Mouse (Mus musculus) bone marrow macrophage, adult 2 months (primary cell): ENCODE measurements around the gene Atp5d.

Experiments
- CTCF ChIP-seq: IDR thresholded peaks from 2 replicates; pipeline ENCODE4 v1.5.1; 2012; ENCODE audit warnings: low read depth, mild to moderate bottlenecking, low read length, moderate library complexity
- POLR2A ChIP-seq: IDR thresholded peaks from 2 replicates; pipeline ENCODE4 v1.6.1; 2012; ENCODE audit warnings: mild to moderate bottlenecking, low read depth, low read length, borderline replicate concordance

GRCm38 (mm10) chr10:80089146-80089545 is 49.3 kb upstream of the Atp5d start:
- TF ChIP-seq CTCF: no peak
- no peak for TF ChIP-seq POLR2A
